Mouse (Mus musculus) lung, adult 2 months (tissue): ENCODE measurements around the gene Clip3.

Experiments
- CTCF ChIP-seq: fragments of 200-500 bp; IDR thresholded peaks from 2 replicates; pipeline ENCODE4 v1.5.1; 2011; ENCODE audit warnings: mild to moderate bottlenecking, low read length, control low read depth; ENCODE audit not compliant: insufficient read depth
- POLR2A ChIP-seq: fragments of 200-500 bp; IDR thresholded peaks from 2 replicates; pipeline ENCODE4 v1.6.1; 2011; ENCODE audit warnings: low read depth, mild to moderate bottlenecking, control low read depth, low read length, borderline replicate concordance; ENCODE audit errors: extremely low read depth

DNA sequence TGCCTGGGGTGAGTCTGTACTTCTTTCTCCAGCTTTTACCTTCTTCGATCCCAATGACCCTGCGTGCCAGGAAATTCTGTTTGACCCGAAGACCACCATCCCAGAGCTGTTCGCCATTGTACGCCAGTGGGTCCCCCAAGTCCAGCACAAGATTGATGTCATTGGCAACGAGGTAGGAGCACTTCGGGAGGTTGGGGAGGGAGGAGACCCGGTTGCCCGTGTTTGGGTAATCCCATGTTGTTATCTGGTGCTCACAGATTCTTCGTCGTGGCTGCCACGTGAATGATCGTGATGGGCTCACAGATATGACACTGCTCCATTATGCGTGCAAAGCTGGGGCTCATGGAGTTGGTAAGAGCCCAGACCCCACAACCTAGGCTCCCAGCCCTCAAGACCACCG, 5.3 kb downstream of the Clip3 start:
- TF ChIP-seq CTCF (no peak), POLR2A (no peak)
